In genomic region chr4:48540576-48541111, GRCm38 (mm10) we compare ENCODE assay signal across 9 mouse cellular contexts. TPM values are rescaled to one million over a fixed set of nuclear protein-coding genes. Genes with fewer than 3 reads are reported as not detected.
DNase-seq lines count a peak whose midpoint lies in the region; ATAC-seq lines count a peak whose summit lies in the region.
"Had no signal": no experiment of that assay in that cellular context is flagged by ENCODE, and none has a peak within 500 bp of the region (broad histone marks: within the 10 kb centered on the region; RNA-seq: fewer than 3 reads in every experiment).

No protein-coding gene starts in this region.

- H3K9me3 ChIP-seq in heart, embryonic 11.5 days (replicated peaks; ENCODE audit: control insufficient read depth, low read length), result no peaks in the 10 kb centered on the region
- no peaks in the 10 kb centered on the region for H3K9me3 ChIP-seq in midbrain, embryonic 12.5 days

- H3K4me3 ChIP-seq in heart, embryonic 11.5 days (ENCODE audit: low read depth, low read length), result peak overlapping the region; percentile 84
- peak overlapping the region; percentile 88 for H3K4me3 ChIP-seq in midbrain, embryonic 12.5 days

- H3K27ac ChIP-seq in heart, embryonic 11.5 days (ENCODE audit: low read depth, low read length), result peak overlapping the region; percentile 93
- peak overlapping the region; percentile 95 for H3K27ac ChIP-seq in midbrain, embryonic 12.5 days (replicated peaks)

- peak overlapping the region; percentile 82 for H3K4me2 ChIP-seq in heart, embryonic 11.5 days
- peak overlapping the region; percentile 73 for H3K4me2 ChIP-seq in midbrain, embryonic 12.5 days (replicated peaks)

- no peaks in the 10 kb centered on the region for H3K27me3 ChIP-seq in heart, embryonic 11.5 days (ENCODE audit: control insufficient read depth, insufficient read depth, low read length)
- no peaks in the 10 kb centered on the region for H3K27me3 ChIP-seq in midbrain, embryonic 12.5 days
- H3K27me3 ChIP-seq: CH12.LX had no signal

- DNase-seq in gastrocnemius, adult 18-20 months (ENCODE audit: low spot score), result peak; percentile 14
- no peak for DNase-seq in gastrocnemius, adult 8-10 months (ENCODE audit: low spot score in 2 of 2)
- DNase-seq in Muller cell, postnatal 12 days (ENCODE audit: inconsistent ontology term), result peak; percentile 61
- peak; percentile 70 for DNase-seq in embryo, embryonic 10.5 days (ENCODE audit: low spot score)
- DNase-seq in kidney, postnatal 10 days, result peak; percentile 65
- DNase-seq in testis, postnatal 10 days (ENCODE audit: low spot score), result peak; percentile 71

- WGBS in heart, embryonic 11.5 days (ENCODE audit: insufficient replicate concordance), result under 1% methylated on average over 42 of the region's 50 CpGs
- WGBS in midbrain, embryonic 12.5 days, result 1% methylated on average over 23 of the region's 50 CpGs

- H3K9ac ChIP-seq in heart, embryonic 11.5 days (ENCODE audit: low read depth, low read length), result peak overlapping the region; percentile 98
- peak overlapping the region; percentile 98 for H3K9ac ChIP-seq in midbrain, embryonic 12.5 days (replicated peaks)

- no peaks in the 10 kb centered on the region for H3K36me3 ChIP-seq in heart, embryonic 11.5 days (ENCODE audit: control insufficient read depth, insufficient read depth, low read length)
- H3K36me3 ChIP-seq in midbrain, embryonic 12.5 days, result no peaks in the 10 kb centered on the region

- peaks cover 24% of the 10 kb centered on the region for H3K4me1 ChIP-seq in heart, embryonic 11.5 days (ENCODE audit: control insufficient read depth, insufficient read depth, low read length)
- H3K4me1 ChIP-seq in midbrain, embryonic 12.5 days, result peaks cover 57% of the 10 kb centered on the region

- ATAC-seq in heart, embryonic 11.5 days (replicated peaks; ENCODE audit: insufficient number of reproducible peaks, low FRiP score, low TSS enrichment), result peak; percentile 40
- ATAC-seq in midbrain, embryonic 12.5 days (ENCODE audit: low FRiP score, low read depth), result peak; percentile 60

RNA-seq across cellular contexts. Expression of gene Msantd3, which starts 0.9 kb away (rescaled TPM):
- total RNA-seq in gastrocnemius, adult 18-20 months (2021), result 10 to 100 TPM; 17.4 to 17.9 TPM
- 10 to 100 TPM; 13.6 to 16.6 (median 15.3) TPM for total RNA-seq in gastrocnemius, adult 8-10 months (2022)
- polyA plus RNA-seq in heart, embryonic 11.5 days (2014; fragmentation: Nextera tagmentation; extraction: Ambion mirVana), result 26.7 and 30.3 TPM in 2 replicates
- polyA plus RNA-seq in midbrain, embryonic 12.5 days (2016; fragmentation: Nextera tagmentation; extraction: Ambion mirVana), result 65.5 and 68.0 TPM in 2 replicates
- total RNA-seq: CH12.LX had no signal

RNA-seq across cellular contexts. Expression of gene Tmeff1, which starts 44.3 kb away (rescaled TPM):
- under 1 TPM; 0.52 to 0.66 TPM for total RNA-seq in gastrocnemius, adult 18-20 months (2021)
- total RNA-seq in gastrocnemius, adult 8-10 months (2022), result under 1 TPM; 0.51 to 0.86 (median 0.64) TPM
- polyA plus RNA-seq in heart, embryonic 11.5 days (2014; fragmentation: Nextera tagmentation; extraction: Ambion mirVana), result 51.2 and 60.7 TPM in 2 replicates
- polyA plus RNA-seq in midbrain, embryonic 12.5 days (2016; fragmentation: Nextera tagmentation; extraction: Ambion mirVana), result 268 and 311 TPM in 2 replicates

Comparison
In these comparisons a context has a peak if more than half of its experiments do, and no peak if none do; other contexts are left out.
1. DNase-seq: peak in gastrocnemius, adult 18-20 months (single experiment), Muller cell, postnatal 12 days (single experiment), embryo, embryonic 10.5 days (single experiment), kidney, postnatal 10 days (single experiment) and testis, postnatal 10 days (single experiment); none in gastrocnemius, adult 8-10 months (0 of 2).